Mouse (Mus musculus) MEL (cell line): ENCODE data around the gene Nploc4. TPM values are rescaled to one million over a fixed set of nuclear protein-coding genes. Genes with fewer than 3 reads are reported as not detected.

ENCODE experiments used
- DNase-seq: peaks from one replicate; pipeline ENCODE4 v3.0.0; 2011; ENCODE audit warnings: low read depth, low spot score
- H3K27ac ChIP-seq: 2 replicates; pipeline ENCODE4 v1.5.1; 2012; ENCODE audit warnings: low read depth, mild to moderate bottlenecking, control low read depth, low read length, moderate library complexity; ENCODE audit not compliant: control insufficient read depth
- H3K27me3 ChIP-seq, 2 experiments: fragments of 150-350 bp in 1 of 2; sonication (generic) in 1 of 2; 2 replicates each; pipeline ENCODE4 v1.6.1; 2012; ENCODE audit warnings: low read length in 2 of 2, mild to moderate bottlenecking in 2 of 2, improper control_type of control experiment in 1 of 2, moderate library complexity in 1 of 2; ENCODE audit not compliant: insufficient read depth in 2 of 2, control insufficient read depth in 1 of 2
- H3K36me3 ChIP-seq, 2 experiments: 2 replicates each; pipeline ENCODE4 v1.6.1; 2012 to 2014; ENCODE audit warnings: low read length in 2 of 2, improper control_type of control experiment in 1 of 2, inconsistent platforms in 1 of 2, mild to moderate bottlenecking in 1 of 2; ENCODE audit not compliant: insufficient read depth in 2 of 2, control insufficient read depth in 1 of 2
- H3K4me1 ChIP-seq, 2 experiments: fragments of 150-350 bp in 1 of 2; sonication (generic) in 1 of 2; 2 replicates each; pipeline ENCODE4 v1.6.1; 2012; ENCODE audit warnings: low read length in 2 of 2, improper control_type of control experiment in 1 of 2, mild to moderate bottlenecking in 1 of 2; ENCODE audit not compliant: insufficient read depth in 2 of 2, control insufficient read depth in 1 of 2
- H3K4me3 ChIP-seq, 2 experiments: fragments of 150-350 bp in 1 of 2; sonication (generic) in 1 of 2; 2 replicates each; pipeline ENCODE4 v1.5.1; 2012; ENCODE audit warnings: low read depth in 2 of 2, low read length in 2 of 2, mild to moderate bottlenecking in 2 of 2, moderate library complexity in 2 of 2, control low read depth in 1 of 2, improper control_type of control experiment in 1 of 2; ENCODE audit not compliant: control insufficient read depth in 1 of 2, insufficient read depth in 1 of 2
- H3K79me2 ChIP-seq: 2 replicates; pipeline ENCODE4 v1.6.1; 2012; ENCODE audit warnings: mild to moderate bottlenecking, low read length, moderate library complexity; ENCODE audit not compliant: control insufficient read depth, poor library complexity, insufficient read depth
- H3K9ac ChIP-seq: 2 replicates; pipeline ENCODE4 v1.6.1; 2012; ENCODE audit warnings: low read depth, mild to moderate bottlenecking, control low read depth, low read length, moderate library complexity; ENCODE audit not compliant: control insufficient read depth, poor library complexity, severe bottlenecking
- H3K9me3 ChIP-seq: fragments of 150-350 bp; sonication (generic); replicated peaks from 2 replicates; pipeline ENCODE4 v1.6.1; 2012; ENCODE audit warnings: mild to moderate bottlenecking, low read length, improper control_type of control experiment, moderate library complexity; ENCODE audit not compliant: insufficient read depth
- BHLHE40 ChIP-seq: IDR thresholded peaks from 2 replicates; pipeline ENCODE4 v1.6.1; 2012; ENCODE audit warnings: low read depth, mild to moderate bottlenecking, inconsistent platforms, low read length, improper control_type of control experiment, borderline replicate concordance
- CHD1 ChIP-seq: IDR thresholded peaks from 2 replicates; pipeline ENCODE4 v1.6.1; 2012; ENCODE audit warnings: low read depth, mild to moderate bottlenecking, inconsistent platforms, low read length, improper control_type of control experiment
- GABPA ChIP-seq: IDR thresholded peaks from 2 replicates; pipeline ENCODE4 v1.6.1; 2012; ENCODE audit warnings: low read depth, mild to moderate bottlenecking, inconsistent platforms, low read length, improper control_type of control experiment, moderate library complexity
- HCFC1 ChIP-seq: IDR thresholded peaks from 2 replicates; pipeline ENCODE4 v1.6.1; 2012; ENCODE audit warnings: low read depth, mild to moderate bottlenecking, inconsistent platforms, low read length, improper control_type of control experiment, moderate library complexity
- JUND ChIP-seq: IDR thresholded peaks from 2 replicates; pipeline ENCODE4 v1.6.1; 2011; ENCODE audit warnings: low read depth, mild to moderate bottlenecking, improper control_type of control experiment, low read length
- KAT2A ChIP-seq: conservative IDR thresholded peaks from 2 replicates; pipeline ENCODE4 v1.6.1; 2012; ENCODE audit warnings: low read depth, low read length, improper control_type of control experiment, inconsistent platforms
- MEF2A ChIP-seq: IDR thresholded peaks from 2 replicates; pipeline ENCODE4 v1.6.1; 2014; ENCODE audit warnings: low read depth, mild to moderate bottlenecking, inconsistent platforms, low read length, improper control_type of control experiment; ENCODE audit not compliant: poor library complexity, insufficient replicate concordance, severe bottlenecking; ENCODE audit errors: extremely low read depth
- NELFE ChIP-seq: IDR thresholded peaks from 2 replicates; pipeline ENCODE4 v1.6.1; 2011; ENCODE audit warnings: low read depth, low read length, improper control_type of control experiment
- USF1 ChIP-seq: IDR thresholded peaks from 2 replicates; pipeline ENCODE4 v1.6.1; 2014; ENCODE audit warnings: low read depth, mild to moderate bottlenecking, inconsistent platforms, low read length, improper control_type of control experiment, moderate library complexity
- USF2 ChIP-seq, 2 experiments: IDR thresholded peaks; 2 replicates each; pipeline ENCODE4 v1.6.1; 2011 to 2012; ENCODE audit warnings: improper control_type of control experiment in 2 of 2, low read length in 2 of 2, borderline replicate concordance in 1 of 2, inconsistent platforms in 1 of 2, low read depth in 1 of 2, mild to moderate bottlenecking in 1 of 2; ENCODE audit not compliant: insufficient read depth in 1 of 2
- ZKSCAN1 ChIP-seq: IDR thresholded peaks from 2 replicates; pipeline ENCODE4 v1.6.1; 2012; ENCODE audit warnings: low read depth, mild to moderate bottlenecking, inconsistent platforms, low read length, improper control_type of control experiment, moderate library complexity
- polyA plus RNA-seq, 2 experiments: library from polyadenylated mRNA; stranded (reverse) in 1 of 2; unstranded in 1 of 2; fragments of >175 nt in 1 of 2; fragments of >200 nt in 1 of 2; gene quantifications; 2 replicates each; pipeline versions ENCODE4 v1.2.1 to v1.2.4; 2012; ENCODE audit warnings: low replicate concordance in 2 of 2, low read depth in 1 of 2; ENCODE audit not compliant: insufficient read length in 2 of 2, insufficient read depth in 1 of 2, missing spikeins in 1 of 2
- total RNA-seq: library from RNA; depleted of rRNA; stranded (reverse); fragments of 300-350 nt; gene quantifications from 2 replicates; pipeline ENCODE4 v1.2.3, GENCODE M21; 2012

The Nploc4 gene
- total and polyA plus RNA-seq, 3 experiments: 77.4 to 352 (median 117) TPM

- Histone ChIP-seq H3K79me2 (peaks cover 32% of the 10 kb centered on the region), H3K4me1 (peaks cover 4 to 22% of the 10 kb centered on the region in 2 experiments), H3K4me3 (no peak overlapping the region), H3K9me3 (no peaks in the 10 kb centered on the region), H3K36me3 (peaks cover 0 to 13% of the 10 kb centered on the region in 2 experiments; a peak in 2 of 4 replicates), H3K27me3 (no peaks in the 10 kb centered on the region), H3K27ac (no peak overlapping the region), H3K9ac (no peak overlapping the region)
- DNase-seq: no peak
- TF ChIP-seq NELFE: no peak
- TF ChIP-seq USF1: no peak
Observed at GRCm38 (mm10) chr11:120455413-120455812, 17.9 kb upstream of the Nploc4 start.

- Histone ChIP-seq H3K27ac (no peak overlapping the region), H3K9me3 (no peaks in the 10 kb centered on the region), H3K4me1 (peaks cover 4 to 20% of the 10 kb centered on the region in 2 experiments), H3K79me2 (peaks cover 29% of the 10 kb centered on the region), H3K9ac (no peak overlapping the region)
- no peak for DNase-seq
- no peak for TF ChIP-seq HCFC1
- TF ChIP-seq, all 39 proteins: peak for 0
- no peak overlapping the region for H3K4me3 ChIP-seq
- no peaks in the 10 kb centered on the region for H3K27me3 ChIP-seq
- peaks cover 0 to 13% of the 10 kb centered on the region in 2 experiments; a peak in 2 of 4 replicates for H3K36me3 ChIP-seq
Observed at GRCm38 (mm10) chr11:120454965-120455364, 17.5 kb upstream of the Nploc4 start.

DNA sequence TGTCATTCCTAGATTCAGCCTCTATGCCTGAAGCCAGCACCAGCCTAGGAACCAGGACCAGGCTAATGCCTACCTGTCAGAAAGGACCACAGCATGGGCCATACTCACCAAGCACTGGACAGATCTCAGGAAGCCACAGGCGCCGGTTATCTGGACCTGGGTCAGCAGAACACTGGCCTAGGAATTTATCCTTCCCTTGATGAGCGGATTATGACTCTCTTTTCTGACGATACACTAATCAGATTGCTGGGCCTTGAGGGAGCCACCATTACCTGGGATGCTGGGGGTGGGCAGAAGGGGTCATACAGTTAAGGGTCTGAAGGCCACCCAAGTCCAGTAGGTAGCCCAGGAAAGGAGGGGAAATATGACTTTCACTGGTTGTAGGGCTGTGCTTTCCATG lies 15.8 kb upstream of the Nploc4 start, which contains the start of gene Pde6g:
TSS of gene Pde6g (minus strand) at position 195 of the 400 bp plus-strand sequence.
- Histone ChIP-seq H3K27me3 (no peaks in the 10 kb centered on the region), H3K36me3 (peaks cover 0 to 5% of the 10 kb centered on the region in 2 experiments; a peak in 2 of 4 replicates), H3K4me1 (peaks cover 5 to 16% of the 10 kb centered on the region in 2 experiments), H3K4me3 (no peak within 1 kb of the TSS), H3K9ac (no peak within 1 kb of the TSS), H3K79me2 (peaks cover 13% of the 10 kb centered on the region), H3K9me3 (no peaks in the 10 kb centered on the region), H3K27ac (no peak within 1 kb of the TSS)
- DNase-seq: no peak
- TF ChIP-seq GABPA: no peak
- TF ChIP-seq MEF2A: no peak
- no peak for TF ChIP-seq CHD1
- TF ChIP-seq JUND: no peak
- TF ChIP-seq USF2 (IDR thresholded peaks at IDR 0.05; ENCODE audit: borderline replicate concordance in 1 of 2, insufficient read depth in 1 of 2, low read depth in 1 of 2, low read length in 2 of 2): no peak
- TF ChIP-seq ZKSCAN1: no peak
- TF ChIP-seq BHLHE40: no peak
- no peak for TF ChIP-seq KAT2A
